Mouse (Mus musculus): ENCODE results near the gene Hist1h1d.
"Not testable (repeated sequence)": the region's sequence is repeated elsewhere in the genome, so short reads cannot be mapped to it uniquely, and the experiment has no call there.

Hist1h1d gene

GRCm38 (mm10) chr13:23530181-23530900 lies 22.7 kb upstream of the Hist1h1d start:
- DNase-seq, result peak; percentile 62 to 77

GRCm38 (mm10) chr13:23530901-23531875 lies 21.9 kb upstream of the Hist1h1d start, which contains the start of gene Hist1h4h:
TSS of gene Hist1h4h (plus strand) at chr13:23531050.
- peak; percentile 95 to 97 for DNase-seq

DNA sequence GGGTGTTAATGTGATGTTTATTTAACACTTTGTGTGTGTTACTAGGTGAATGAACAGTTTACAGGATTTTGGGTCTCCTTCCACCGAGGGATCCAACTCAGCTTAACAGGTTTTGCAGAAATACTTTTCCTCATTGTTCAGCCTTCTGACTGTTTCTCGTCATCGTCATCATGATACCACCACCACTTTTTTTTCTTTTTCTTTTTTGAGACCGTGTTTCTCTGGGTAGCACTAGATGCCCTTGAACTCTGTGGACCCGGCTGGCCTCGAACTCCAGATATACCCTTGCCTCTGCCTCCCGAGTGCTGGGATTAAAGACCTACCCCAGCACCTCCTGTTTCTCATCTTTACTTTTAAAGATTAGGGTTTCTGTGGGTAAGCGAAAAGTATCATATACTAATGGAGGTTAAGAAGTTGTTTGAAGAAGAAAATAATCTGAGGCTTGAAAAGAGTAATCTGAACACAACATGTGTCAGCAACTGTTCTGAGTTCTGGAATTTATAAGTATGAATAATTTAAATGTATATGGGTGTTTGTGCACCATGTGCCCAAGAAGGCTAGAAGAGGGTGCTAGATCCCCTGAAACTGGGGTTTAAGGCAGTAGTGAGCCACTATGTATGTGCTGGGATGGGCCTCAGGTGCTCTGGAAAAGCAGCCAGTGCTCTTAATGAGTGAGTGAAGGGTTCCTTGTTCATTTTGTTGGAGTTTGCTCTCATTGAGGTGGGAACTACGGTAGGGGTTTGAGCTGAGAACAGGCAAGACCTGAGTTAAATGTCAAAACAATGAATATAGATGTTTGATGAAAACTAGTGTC lies 20.6 kb upstream of the Hist1h1d start:
- no peak for DNase-seq

DNA sequence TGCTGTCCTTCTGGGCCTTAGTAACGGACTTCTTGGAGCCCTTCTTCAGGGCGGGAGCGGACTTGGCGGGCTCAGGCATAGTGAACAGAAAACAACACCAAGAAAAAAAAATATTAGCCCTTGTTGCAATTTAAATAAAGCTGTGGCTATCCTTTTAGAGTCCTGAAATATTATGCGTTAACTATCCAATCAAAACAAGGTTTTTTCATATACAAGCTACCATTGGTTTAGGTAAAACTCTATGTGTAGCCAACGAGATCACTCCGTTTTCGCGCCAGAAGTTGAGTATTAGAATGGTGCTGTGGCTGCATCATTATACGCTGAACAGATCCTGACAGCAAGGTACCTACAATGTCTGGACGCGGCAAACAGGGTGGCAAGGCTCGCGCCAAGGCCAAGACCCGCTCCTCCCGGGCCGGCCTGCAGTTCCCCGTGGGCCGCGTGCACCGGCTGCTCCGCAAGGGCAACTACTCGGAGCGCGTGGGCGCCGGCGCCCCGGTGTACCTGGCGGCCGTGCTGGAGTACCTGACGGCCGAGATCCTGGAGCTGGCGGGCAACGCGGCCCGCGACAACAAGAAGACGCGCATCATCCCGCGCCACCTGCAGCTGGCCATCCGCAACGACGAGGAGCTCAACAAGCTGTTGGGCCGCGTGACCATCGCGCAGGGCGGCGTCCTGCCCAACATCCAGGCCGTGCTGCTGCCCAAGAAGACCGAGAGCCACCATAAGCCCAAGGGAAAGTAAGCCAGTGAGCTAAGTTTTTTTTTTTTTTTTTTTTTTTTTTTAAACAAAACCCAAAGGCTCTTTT lies 19.3 kb upstream of the Hist1h1d start, which contains the start of gene Hist1h2af:
TSS of gene Hist1h2af (plus strand) at position 347 of the 808 bp plus-strand sequence.
- peak; percentile 73 to 83 for DNase-seq

DNA sequence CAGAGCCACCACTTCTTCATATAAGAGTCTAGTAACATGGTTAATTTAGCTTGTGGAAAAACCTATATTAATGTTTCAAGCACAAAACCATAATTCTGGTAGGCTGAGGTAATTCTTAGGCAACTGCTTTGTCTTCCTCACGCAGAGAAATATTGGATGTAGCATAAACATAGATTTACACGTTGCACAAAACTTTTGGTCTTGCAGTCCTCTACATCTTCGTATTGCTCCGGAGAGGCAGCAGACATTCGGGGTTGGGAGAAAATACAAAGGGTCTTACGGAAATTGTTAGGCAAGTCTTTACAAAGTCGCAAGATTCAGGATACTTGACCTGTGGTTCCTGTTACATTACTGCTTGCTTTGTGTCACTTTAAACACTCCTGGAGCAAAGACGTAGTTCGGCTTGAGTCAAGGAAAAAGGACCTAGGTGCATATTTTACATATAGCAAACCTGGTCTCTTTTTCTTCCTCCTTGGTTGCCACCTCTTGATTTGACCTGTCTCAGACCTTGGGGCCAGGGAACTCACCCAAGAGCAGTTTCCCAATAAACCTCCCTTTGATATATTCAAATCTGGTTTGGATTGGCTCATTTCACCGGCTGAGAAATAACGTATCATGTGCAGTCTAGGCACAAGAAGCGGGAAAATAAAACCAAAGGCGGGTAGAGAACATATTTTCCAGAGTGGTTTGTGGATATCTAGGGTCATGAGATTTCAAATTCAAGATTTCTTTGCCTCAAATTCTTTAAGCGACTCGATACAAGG lies 18.5 kb upstream of the Hist1h1d start:
- DNase-seq, result peak in 1 of 2 experiments; percentile 38

DNA sequence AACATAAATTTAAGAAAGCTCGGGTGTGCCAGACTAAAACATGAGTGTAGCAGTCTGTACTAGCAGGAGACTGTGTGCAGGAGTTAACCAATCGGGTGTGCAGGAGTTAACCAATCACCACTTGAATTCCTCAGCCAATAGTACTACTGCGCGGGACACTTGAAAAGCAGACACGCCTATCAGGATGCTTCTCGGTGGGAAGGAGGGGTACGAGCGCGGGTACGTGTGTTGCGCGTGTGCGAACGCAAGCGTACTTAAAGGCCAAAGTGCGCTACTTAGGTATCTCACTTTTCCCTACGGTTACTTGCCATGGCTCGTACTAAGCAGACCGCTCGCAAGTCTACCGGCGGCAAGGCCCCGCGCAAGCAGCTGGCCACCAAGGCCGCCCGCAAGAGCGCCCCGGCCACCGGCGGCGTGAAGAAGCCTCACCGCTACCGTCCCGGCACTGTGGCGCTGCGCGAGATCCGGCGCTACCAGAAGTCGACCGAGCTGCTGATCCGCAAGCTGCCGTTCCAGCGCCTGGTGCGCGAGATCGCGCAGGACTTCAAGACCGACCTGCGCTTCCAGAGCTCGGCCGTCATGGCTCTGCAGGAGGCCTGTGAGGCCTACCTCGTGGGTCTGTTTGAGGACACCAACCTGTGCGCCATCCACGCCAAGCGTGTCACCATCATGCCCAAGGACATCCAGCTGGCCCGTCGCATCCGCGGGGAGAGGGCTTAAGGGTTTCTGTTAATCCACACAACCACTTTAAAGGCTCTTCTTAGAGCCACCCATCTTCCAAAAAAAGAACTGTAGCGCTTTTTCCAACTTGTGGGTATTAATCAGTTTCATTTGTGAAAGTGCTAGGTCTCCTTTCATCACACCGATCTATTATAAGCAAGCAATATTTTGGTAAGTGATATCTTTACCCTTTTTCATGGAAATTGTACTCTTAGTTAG lies 17.7 kb upstream of the Hist1h1d start, which contains the start of gene Hist1h3g:
TSS of gene Hist1h3g (plus strand) at position 286 of the 939 bp plus-strand sequence.
- peak; percentile 90 to 91 for DNase-seq

DNA sequence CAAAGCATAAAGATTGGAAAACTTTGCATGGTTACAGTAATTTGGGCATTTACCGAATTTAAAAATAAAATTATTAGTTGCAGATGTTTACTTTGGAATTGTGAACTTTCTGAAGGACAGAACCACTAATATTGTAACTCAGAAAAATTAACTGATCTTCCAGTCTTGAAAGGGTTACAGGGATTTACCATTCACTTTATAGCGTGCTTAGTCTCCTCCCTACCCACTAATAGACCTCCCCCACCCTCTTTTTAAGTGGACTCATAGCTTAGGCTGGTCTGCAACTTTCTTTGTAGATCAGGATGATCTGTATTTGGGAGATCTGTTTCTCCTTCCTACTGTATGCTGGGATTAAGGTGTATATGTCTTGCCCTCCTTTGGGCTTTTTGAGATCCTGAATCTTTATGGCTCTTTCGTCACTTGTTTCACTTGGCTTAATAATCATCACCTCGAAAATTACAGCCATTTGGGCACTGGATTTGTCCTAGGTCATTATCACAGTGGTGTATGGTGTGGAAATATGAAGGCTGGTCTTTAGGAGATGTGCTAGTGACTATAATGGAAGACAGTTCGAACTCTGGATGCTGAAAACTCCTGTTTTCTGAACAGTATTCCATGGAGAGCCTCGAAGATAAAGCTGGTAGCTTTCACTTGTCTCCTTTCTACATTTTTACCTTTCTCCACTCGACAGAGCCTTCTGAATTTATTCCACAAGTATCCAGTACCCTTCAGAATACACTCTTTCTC lies 16.8 kb upstream of the Hist1h1d start:
- DNase-seq, result no peak

DNA sequence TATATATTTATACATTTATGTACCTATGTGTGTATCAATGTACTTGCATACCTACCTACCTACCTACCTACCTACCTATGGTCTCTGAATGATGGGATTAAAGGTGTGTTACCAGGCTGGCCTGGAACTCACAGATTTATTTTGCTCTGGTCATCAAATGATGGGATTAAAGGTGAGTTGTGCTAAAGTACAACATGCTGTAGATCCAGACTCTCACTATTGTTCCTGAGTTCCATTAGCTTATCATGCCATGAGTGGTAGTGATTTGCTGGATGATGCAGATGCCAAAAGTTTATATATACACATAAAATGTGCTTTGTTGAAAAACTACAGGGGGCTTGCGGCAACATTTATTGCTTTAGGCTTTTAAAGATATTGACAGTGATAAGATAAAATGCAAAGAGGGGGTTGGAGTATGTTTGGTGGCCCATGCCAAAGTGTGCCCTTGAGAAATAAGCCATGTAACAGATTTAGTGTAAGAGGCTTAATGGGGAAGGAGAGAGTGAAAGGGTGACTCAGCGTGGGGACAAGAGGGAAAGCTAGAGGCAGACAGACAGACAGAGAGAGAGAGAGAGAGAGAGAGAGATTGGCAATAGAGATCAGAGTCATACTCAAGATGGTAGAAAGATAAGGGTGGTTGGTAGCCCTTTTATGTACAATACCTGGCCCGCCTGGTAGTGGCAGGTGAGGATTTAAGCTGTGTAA lies 15.9 kb upstream of the Hist1h1d start:
- no peak for DNase-seq

DNA sequence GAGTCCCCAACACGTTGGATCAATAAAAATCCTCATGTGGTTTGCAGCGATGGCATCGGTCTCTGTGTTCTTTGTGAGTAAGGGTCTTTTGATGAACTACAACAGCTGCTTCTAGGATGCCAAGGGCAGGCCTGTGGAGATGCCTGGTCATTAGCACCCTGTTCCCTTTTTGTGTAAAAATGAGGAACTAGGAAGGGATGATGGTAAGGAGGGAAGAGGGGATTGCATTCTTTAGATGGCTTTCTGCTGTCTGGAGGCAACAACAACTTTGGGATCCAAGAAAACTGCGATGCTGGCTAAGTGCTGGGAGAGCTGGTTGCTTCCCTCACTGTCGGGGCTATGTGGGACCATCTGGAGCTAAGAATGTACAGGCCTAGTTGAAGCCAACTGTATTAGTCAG lies 14.8 kb upstream of the Hist1h1d start:
- no peak for DNase-seq

- DNase-seq, result not testable (repeated sequence)
These were observed 13.2 kb upstream of the Hist1h1d start for GRCm38 (mm10) chr13:23539821-23540220.

DNA sequence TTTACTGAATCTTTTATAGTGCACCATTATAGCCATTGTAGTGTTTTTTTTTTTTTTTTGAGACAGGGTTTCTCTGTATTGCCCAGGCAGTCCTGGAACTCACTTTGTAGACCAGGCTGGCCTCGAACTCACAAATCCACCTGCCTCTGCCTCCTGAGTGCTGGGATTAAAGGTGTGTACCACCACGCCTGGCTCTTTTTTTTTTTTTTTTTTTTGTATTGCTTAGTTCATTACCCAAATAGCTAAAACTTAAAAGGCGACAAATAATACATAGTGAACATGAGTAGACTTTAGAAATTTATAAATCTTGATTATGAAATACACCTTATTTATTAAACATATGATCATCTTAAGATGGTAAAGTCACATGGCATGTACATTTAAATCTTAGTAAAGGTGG lies 11.6 kb upstream of the Hist1h1d start:
- no peak for DNase-seq

DNA sequence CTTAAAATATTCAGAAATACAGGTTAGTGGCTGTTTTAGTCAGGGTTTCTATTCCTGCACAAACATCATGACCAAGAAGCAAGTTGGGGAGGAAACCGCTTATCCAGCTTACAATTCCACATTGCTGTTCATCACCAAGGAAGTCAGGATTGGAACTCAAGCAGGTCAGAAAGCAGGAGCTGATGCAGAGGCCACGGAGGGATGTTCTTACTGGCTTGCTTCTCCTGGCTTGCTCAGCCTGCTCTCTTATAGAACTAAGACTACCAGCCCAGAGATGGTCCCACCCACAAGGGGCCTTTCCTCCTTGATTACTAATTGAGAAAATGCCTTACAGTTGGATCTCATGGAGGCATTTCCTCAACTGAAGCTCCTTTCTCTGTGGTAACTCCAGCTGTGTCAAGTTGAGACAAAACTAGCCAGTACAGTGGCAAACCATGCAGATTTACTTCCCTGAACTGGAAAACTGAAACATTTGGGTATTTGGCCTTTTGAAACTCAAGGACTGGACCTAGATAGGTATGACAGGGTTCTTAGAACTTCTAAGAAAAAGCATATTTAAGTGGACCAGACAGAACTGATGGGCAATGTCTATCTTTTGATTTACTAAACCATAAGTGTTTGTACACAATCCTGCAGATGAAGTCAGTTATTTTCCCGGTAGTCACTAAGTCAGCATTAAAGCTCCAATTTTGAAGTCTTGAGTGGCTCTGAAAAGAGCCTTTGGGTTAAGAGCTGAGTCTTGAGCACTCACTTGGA lies 10.7 kb upstream of the Hist1h1d start:
- DNase-seq, result not testable (repeated sequence)

- DNase-seq, result peak; percentile 53 to 69
These were observed 10.0 kb upstream of the Hist1h1d start, which contains the start of gene Hist1h2bh for GRCm38 (mm10) chr13:23542999-23543607. TSS of gene Hist1h2bh (minus strand) at chr13:23543392.

DNA sequence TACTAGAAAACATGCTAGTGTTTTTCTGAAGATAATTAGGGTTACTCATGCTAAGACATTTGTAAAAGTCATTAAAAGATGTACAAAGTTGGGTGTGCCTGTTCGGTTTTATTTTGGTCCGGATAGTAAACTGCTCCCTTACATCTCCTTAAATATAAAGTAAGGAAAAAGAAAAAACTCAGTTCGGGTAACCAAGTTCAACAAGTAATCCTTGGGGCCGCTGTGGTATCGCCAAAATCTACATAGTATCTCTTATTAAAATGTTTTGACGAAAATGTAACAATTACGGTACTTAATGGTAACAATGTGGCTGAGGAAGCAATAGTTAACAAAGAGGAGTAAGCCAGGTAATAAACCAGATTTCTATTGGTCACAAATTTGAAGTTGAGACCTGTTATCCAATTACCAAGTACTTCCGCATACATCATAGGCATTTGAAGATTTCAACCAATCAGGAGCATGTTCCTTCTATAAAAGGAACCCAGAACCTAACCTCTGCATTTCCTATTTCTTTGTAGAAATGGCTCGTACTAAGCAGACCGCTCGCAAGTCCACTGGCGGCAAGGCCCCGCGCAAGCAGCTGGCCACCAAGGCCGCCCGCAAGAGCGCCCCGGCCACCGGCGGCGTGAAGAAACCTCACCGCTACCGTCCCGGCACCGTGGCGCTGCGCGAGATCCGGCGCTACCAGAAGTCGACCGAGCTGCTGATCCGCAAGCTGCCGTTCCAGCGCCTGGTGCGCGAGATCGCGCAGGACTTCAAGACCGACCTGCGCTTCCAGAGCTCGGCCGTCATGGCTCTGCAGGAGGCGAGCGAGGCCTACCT lies 8.9 kb upstream of the Hist1h1d start, which contains the start of gene Hist1h3f:
TSS of gene Hist1h3f (plus strand) at position 88 of the 822 bp plus-strand sequence.
- peak; percentile 70 to 80 for DNase-seq

DNA sequence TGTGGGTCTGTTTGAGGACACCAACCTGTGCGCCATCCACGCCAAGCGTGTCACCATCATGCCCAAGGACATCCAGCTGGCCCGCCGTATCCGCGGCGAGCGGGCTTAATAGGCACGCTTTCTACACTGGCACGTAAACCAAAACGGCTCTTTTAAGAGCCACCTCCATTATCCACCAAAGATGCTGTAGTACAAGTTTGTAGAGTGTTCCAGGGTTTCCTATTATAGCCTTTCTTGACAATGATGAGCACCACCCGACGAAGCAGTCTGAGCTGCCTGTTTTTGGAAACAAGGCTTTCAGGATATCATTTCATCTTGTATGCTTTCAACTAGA lies 8.3 kb upstream of the Hist1h1d start:
- peak in 1 of 2 experiments; percentile 48 for DNase-seq

DNA sequence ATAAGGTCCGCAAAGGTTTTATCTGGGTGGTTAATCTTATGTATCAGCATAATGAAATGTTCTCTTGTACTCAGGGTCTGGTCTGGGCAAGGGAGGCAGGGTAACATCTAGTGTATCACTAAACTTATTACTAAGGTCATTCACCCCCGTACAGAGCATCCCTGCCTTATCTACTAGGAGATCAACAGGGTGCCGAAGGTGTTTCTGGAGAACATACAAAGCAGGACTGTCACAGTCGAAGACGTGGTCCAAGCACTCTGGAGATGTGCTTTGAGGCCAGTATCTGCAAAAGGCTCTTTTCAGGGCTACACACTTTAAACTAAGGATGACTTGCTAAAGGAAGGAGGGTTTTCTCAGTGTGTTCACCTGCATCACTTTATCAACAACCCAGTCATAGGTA lies 6.4 kb upstream of the Hist1h1d start:
- no peak for DNase-seq
